Mouse (Mus musculus) forebrain, embryonic 15.5 days (tissue): ENCODE results near the gene Fbxo9. TPM values are rescaled to one million over a fixed set of nuclear protein-coding genes. Genes with fewer than 3 reads are reported as not detected.

Experiments used
- ATAC-seq: fragments of 200-750 bp; cut with Nextera tagmentation; replicated peaks from 2 replicates; pipeline ENCODE4 v1.8.0; 2017; ENCODE audit warnings: mild to moderate bottlenecking, moderate TSS enrichment, moderate library complexity
- H3K27ac ChIP-seq: fragments of 300-500 bp; sonication (generic); replicated peaks from 2 replicates; pipeline ENCODE4 v1.5.1; 2015; ENCODE audit warnings: mild to moderate bottlenecking, inconsistent platforms
- H3K27me3 ChIP-seq: fragments of 300-500 bp; sonication (generic); 2 replicates; pipeline ENCODE4 v1.6.1; 2015; ENCODE audit warnings: inconsistent platforms
- H3K36me3 ChIP-seq: fragments of 300-500 bp; sonication (generic); 2 replicates; pipeline ENCODE4 v1.6.1; 2015; ENCODE audit warnings: mild to moderate bottlenecking, inconsistent platforms
- H3K4me1 ChIP-seq: fragments of 300-500 bp; sonication (generic); 2 replicates; pipeline ENCODE4 v1.6.1; 2015; ENCODE audit warnings: inconsistent platforms
- H3K4me2 ChIP-seq: fragments of 300-500 bp; sonication (generic); replicated peaks from 2 replicates; pipeline ENCODE4 v1.6.1; 2015; ENCODE audit warnings: mild to moderate bottlenecking, inconsistent platforms
- H3K4me3 ChIP-seq: fragments of 300-500 bp; sonication (generic); 2 replicates; pipeline ENCODE4 v1.5.1; 2015; ENCODE audit warnings: mild to moderate bottlenecking, inconsistent platforms
- H3K9ac ChIP-seq: fragments of 300-500 bp; sonication (generic); replicated peaks from 2 replicates; pipeline ENCODE4 v1.6.1; 2015; ENCODE audit warnings: mild to moderate bottlenecking, inconsistent platforms
- H3K9me3 ChIP-seq: fragments of 300-500 bp; sonication (generic); 2 replicates; pipeline ENCODE4 v1.6.1; 2016; ENCODE audit warnings: inconsistent platforms
- WGBS: fragments of 180-500 bp; shearing (Covaris S2); methylation state at CpG from one replicate; pipeline ENCODE4 v1.1.7; 2015; ENCODE audit warnings: mixed read lengths; 5-methylcytosine and 5-hydroxymethylcytosine counted together
- polyA plus RNA-seq: library from polyadenylated mRNA; unstranded; fragments of >200 nt; fragmentation: Nextera tagmentation; extraction: Ambion mirVana; gene quantifications from 2 replicates; pipeline ENCODE4 v1.2.1, GENCODE M21; 2015

The Fbxo9 gene
- polyA plus RNA-seq, 1 experiment from 2014 or later, result 54.3 TPM

DNA sequence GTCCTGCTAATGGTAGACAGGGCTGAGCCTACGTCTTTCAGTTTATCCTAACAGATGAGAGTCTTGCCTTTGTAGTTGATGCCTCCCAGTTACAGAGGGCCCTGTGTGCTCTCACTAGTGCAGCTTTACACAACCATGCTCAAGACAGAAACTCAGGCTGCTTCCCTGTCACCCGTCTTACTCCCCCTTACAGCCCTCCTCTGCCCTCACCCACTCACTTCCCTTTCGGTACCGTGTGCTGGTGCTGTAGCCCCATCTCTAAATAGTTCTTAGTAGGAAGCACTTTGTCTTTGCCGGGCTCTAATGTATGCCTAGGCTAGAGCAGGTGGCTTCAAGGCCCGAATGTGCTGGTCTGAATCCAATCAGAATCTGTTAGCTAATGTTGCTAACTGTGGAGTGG lies 15.4 kb upstream of the Fbxo9 start:
- Histone ChIP-seq H3K27ac (no peak overlapping the region), H3K4me3 (no peak overlapping the region)

DNA sequence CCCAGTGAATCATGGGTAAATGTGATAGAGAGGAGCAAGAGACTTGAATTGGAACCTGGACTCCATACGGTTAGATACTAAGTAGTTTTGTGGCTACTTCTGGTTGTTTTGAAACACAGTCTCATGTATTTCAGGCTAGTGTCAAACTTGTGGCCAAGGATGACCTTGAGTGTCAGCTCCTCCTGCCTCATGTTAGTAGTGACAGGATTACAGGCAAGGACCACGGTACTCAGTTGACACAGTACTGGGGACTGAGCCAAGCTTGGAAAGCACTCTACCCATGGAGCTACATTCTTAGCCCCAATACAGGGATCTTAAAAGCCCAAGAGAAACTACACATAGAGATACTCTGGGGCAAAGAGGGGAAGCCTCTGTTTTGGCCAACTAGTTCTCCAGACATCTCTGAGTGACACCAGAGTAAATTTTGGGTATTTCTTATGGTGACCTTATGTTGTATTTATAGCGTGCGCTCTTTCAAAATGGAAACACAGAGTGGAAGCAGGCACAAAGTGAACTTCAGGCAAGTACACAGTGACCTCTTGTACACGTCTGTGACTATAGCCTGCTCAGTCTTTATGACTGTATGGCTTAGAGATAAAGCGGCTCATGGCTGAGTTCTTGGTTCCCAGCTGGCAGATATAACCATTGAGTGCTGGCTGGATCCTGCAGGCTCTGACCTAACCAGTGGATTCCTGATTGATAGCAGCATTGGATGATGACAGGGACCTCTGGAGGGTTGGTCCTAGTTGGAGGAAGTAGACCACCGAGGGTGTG lies 14.3 kb upstream of the Fbxo9 start:
- Histone ChIP-seq H3K9ac (no peak overlapping the region), H3K9me3 (no peaks in the 10 kb centered on the region), H3K27ac (no peak overlapping the region), H3K27me3 (no peaks in the 10 kb centered on the region), H3K4me2 (no peak overlapping the region), H3K36me3 (peaks cover 3% of the 10 kb centered on the region; the same call in 1 of the 2 replicates), H3K4me1 (peaks cover 19% of the 10 kb centered on the region), H3K4me3 (no peak overlapping the region)
- no peak for ATAC-seq
- WGBS, result 94% methylated on average over 7 of the region's 7 CpGs

More for the DNA sequence above, 15.4 kb upstream of the Fbxo9 start:
- no peak overlapping the region for H3K4me2 ChIP-seq
- H3K9me3 ChIP-seq, result no peaks in the 10 kb centered on the region
- no peak for ATAC-seq
- H3K27me3 ChIP-seq, result no peaks in the 10 kb centered on the region
- H3K4me1 ChIP-seq, result peaks cover 19% of the 10 kb centered on the region
- H3K36me3 ChIP-seq, result peaks cover under 1% of the 10 kb centered on the region; the same call in 1 of the 2 replicates
- 76% methylated on average over 6 of the region's 6 CpGs for WGBS
- H3K9ac ChIP-seq, result no peak overlapping the region

DNA sequence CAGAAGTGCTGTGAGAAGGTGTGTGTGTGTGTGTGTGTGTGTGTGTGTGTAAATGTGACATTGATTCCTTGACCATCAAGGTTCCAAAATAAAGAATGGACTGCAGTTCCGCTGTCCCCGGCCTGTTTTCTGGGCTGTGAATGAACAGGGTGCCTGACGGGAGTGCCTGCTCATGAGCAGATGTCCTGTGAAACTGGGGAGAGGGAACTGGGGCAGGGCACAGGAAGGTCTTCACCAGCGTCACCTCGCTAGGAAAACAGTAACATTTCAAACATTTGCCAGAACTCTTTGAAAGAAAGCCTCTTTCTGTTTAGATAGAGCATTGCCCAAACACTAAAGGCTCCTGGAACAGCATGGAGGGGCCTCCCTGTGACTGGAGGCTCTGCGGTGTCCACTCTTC lies 13.1 kb upstream of the Fbxo9 start:
- H3K4me1 ChIP-seq, result peaks cover 14% of the 10 kb centered on the region
- no peak for ATAC-seq
- H3K9me3 ChIP-seq, result no peaks in the 10 kb centered on the region
- no peak overlapping the region for H3K9ac ChIP-seq
- peaks cover 3% of the 10 kb centered on the region; the same call in 1 of the 2 replicates for H3K36me3 ChIP-seq
- no peak overlapping the region for H3K27ac ChIP-seq
- WGBS, result 81% methylated on average over 6 of the region's 6 CpGs
- H3K4me2 ChIP-seq, result no peak overlapping the region
- H3K4me3 ChIP-seq, result no peak overlapping the region
- no peaks in the 10 kb centered on the region for H3K27me3 ChIP-seq

DNA sequence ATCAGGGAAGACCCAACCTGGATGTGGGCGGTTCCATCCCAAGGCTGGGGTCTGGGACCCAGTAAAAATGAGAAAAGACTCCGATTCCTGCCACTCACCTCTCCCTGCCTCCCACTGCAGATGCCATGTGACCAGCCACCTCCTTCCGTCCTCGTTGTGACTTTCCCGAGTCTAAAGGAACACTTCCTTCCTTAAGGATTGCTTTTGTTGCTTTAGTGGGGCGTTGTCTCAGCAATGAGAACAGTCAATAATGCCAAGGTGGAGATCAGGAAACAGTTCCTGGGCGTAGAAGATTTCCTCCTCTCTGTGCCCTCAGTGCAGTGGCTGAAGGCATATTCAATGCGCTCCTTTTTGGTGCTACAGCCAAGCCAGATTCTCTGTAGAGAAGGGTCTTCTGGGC lies 12.5 kb upstream of the Fbxo9 start:
- Histone ChIP-seq H3K36me3 (peaks cover 3% of the 10 kb centered on the region; the same call in 1 of the 2 replicates), H3K9me3 (no peaks in the 10 kb centered on the region), H3K27me3 (no peaks in the 10 kb centered on the region), H3K27ac (no peak overlapping the region), H3K4me2 (no peak overlapping the region), H3K4me1 (peaks cover 8% of the 10 kb centered on the region), H3K9ac (no peak overlapping the region), H3K4me3 (no peak overlapping the region)
- 92% methylated on average over 8 of the region's 8 CpGs for WGBS
- no peak for ATAC-seq

DNA sequence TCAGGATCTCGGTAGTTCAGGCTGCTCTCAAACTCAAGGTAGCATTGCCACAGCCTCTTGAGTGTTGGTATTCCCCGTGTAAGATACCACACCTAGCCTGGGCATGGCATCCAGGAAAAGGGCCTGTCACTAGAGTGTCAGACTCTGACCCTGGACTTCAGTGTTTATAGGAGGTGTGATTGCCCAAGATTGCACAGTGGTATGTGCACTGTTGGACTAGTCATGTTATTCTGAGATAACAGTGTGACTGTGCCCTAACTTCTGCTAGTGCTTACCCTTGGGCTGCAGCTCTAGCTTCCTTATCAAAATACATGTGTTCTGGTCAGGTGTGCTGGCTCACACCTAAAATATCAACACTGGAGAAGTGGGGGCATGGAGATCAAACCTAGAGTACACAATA lies 8.8 kb upstream of the Fbxo9 start:
- 90% methylated on average over 2 of the region's 2 CpGs for WGBS

DNA sequence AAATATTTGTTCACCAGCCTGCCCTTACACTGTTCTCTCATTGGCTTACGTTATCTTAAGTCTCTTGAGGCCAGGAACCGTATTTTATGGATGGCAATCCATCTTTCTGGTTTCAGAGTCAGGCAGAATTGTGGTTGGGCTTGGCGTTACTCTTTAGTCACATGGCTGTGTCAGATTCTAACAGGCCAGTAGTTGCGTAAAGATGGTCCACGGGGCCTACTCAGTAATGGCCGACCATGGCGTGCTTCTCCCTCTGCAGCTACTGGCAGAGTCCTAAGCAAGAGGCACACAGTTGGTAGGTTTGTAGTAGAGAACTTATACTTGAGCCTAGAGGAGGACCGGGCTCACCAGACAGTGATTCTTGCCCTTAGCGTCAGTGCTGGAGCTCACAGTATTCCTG lies 6.9 kb upstream of the Fbxo9 start:
- Histone ChIP-seq H3K27me3 (no peaks in the 10 kb centered on the region), H3K4me2 (no peak overlapping the region), H3K9ac (no peak overlapping the region), H3K9me3 (no peaks in the 10 kb centered on the region), H3K36me3 (0 out of 2 replicates have a peak, but pooled peaks cover 3% of the 10 kb centered on the region), H3K27ac (no peak overlapping the region), H3K4me3 (no peak overlapping the region), H3K4me1 (peaks cover 18% of the 10 kb centered on the region)
- WGBS, result 90% methylated on average over 9 of the region's 9 CpGs
- ATAC-seq, result no peak

More for the DNA sequence above, 8.8 kb upstream of the Fbxo9 start:
- Histone ChIP-seq H3K9me3 (no peaks in the 10 kb centered on the region), H3K27ac (no peak overlapping the region), H3K36me3 (0 out of 2 replicates have a peak, but pooled peaks cover 3% of the 10 kb centered on the region), H3K4me3 (no peak overlapping the region), H3K27me3 (no peaks in the 10 kb centered on the region), H3K4me1 (peaks cover 18% of the 10 kb centered on the region), H3K9ac (no peak overlapping the region), H3K4me2 (no peak overlapping the region)
- ATAC-seq, result no peak

DNA sequence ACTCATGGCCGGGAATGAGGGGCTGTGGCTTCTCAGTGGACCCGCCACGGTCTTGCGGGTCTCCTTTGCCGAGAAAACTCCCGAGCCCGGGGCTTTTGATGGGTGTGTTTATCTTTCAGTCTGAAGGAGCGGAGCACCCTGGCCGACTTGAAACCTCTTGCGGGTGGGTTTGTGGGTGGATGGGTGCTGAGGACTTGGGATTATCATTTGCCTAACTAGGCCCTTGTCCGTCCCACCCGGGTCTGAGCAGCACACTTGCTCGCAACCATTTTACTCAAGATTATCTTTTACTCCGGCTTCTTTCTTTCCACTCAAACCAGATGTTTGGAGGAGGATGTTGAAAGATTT lies 4.6 kb upstream of the Fbxo9 start:
- Histone ChIP-seq H3K36me3 (no peaks in the 10 kb centered on the region), H3K4me1 (peaks cover 25% of the 10 kb centered on the region), H3K27me3 (no peaks in the 10 kb centered on the region), H3K27ac (peak overlapping the region; percentile 95), H3K4me2 (peak overlapping the region; percentile 56), H3K9me3 (no peaks in the 10 kb centered on the region), H3K4me3 (peak overlapping the region; percentile 88), H3K9ac (peak overlapping the region; percentile 98)
- under 1% methylated on average over 14 of the region's 14 CpGs for WGBS
- ATAC-seq, result peak; percentile 42

DNA sequence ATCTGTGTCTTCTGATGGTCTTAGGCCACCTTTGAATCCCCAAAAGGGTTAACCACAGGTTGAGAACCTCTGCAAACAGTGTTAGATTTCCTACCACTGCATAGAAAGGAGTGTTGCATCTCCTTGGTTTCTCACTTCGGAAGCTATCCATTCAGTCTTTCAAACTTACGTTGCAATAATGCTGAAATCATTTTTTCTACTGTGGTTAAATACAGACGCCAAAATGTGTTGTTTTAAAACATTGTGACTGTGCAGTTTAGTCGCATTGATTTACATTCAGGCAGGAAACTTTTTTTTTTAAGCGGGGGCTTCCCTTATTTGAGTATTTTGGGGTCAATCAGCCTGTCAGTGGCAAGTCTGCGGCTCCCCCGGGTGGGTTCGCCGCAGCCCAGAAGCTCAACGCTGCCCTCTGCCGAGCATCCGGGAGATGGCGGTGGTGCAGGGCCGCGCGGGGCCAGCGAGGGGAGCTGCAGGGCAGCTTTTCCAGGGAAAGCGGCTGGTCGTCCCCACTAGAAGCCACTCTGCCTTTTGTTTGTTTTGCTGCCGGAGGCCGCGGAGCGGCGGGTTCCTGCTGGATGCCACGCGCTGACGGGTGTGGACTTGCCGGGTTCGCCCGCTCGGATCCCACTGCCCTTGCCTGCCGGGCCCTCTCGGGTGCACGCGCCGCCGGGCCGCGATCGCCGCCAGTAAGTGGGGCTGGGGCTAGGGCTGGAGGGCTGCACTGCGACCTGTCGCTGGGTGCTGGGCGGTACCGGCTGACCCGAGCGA lies 4.1 kb upstream of the Fbxo9 start:
- Histone ChIP-seq H3K9ac (peak overlapping the region; percentile 98), H3K4me2 (peak overlapping the region; percentile 56), H3K4me1 (peaks cover 26% of the 10 kb centered on the region), H3K9me3 (no peaks in the 10 kb centered on the region), H3K27me3 (no peaks in the 10 kb centered on the region), H3K4me3 (peak overlapping the region; percentile 88), H3K27ac (peak overlapping the region; percentile 95), H3K36me3 (no peaks in the 10 kb centered on the region)
- ATAC-seq, result peak; percentile 77
- WGBS, result 1% methylated on average over 47 of the region's 47 CpGs

DNA sequence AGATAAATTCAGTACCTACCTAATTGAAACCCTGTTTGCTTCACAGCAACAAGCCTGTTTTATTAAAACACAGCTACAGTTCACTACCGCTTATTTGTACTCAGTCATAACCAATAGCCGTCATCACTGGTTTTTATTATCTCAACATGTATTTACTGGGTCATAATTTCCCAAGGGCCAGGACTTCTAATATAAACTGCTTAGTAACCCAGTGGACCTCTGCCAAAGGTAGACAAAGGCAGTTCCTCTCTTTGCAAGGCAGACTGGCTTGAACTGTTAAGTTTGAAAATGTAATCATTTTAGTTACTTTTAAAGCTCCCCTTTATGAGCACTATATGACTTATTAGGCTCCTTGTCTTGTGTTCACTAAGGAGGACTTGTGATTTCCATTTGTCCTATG lies 2.6 kb upstream of the Fbxo9 start:
- no peak overlapping the region for H3K9ac ChIP-seq
- no peak overlapping the region for H3K4me3 ChIP-seq
- no peak for ATAC-seq
- H3K36me3 ChIP-seq, result no peaks in the 10 kb centered on the region
- H3K27me3 ChIP-seq, result no peaks in the 10 kb centered on the region
- 93% methylated on average over 2 of the region's 2 CpGs for WGBS
- no peaks in the 10 kb centered on the region for H3K9me3 ChIP-seq
- no peak overlapping the region for H3K4me2 ChIP-seq
- H3K27ac ChIP-seq, result no peak overlapping the region
- H3K4me1 ChIP-seq, result peaks cover 35% of the 10 kb centered on the region

DNA sequence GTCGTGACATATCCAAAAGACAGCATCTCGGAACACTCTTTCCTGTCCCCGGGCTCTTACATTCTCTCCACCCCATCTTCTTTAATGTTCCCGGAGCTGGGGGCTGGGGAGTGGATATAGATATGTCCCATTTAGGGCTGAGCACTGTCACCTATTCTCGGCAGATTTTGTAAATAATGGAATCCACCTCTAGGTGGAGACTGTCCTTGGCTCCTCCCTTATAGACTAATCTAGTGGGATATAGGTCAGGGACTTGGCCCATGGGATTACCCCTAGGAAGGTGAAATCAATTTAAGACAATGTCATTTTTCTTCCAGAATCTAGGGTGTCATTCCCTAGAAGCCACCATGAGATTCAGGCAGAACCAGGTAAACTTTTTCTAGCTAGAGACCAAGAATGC lies 791 bp upstream of the Fbxo9 start:
- no peaks in the 10 kb centered on the region for H3K36me3 ChIP-seq
- 42% methylated on average over 5 of the region's 5 CpGs for WGBS
- peaks cover 25% of the 10 kb centered on the region for H3K4me1 ChIP-seq
- H3K27me3 ChIP-seq, result no peaks in the 10 kb centered on the region
- H3K9me3 ChIP-seq, result no peaks in the 10 kb centered on the region
- H3K9ac ChIP-seq, result no peak overlapping the region
- no peak overlapping the region for H3K27ac ChIP-seq
- peak overlapping the region; percentile 92 for H3K4me2 ChIP-seq
- H3K4me3 ChIP-seq, result peak overlapping the region; percentile 61
- no peak for ATAC-seq

DNA sequence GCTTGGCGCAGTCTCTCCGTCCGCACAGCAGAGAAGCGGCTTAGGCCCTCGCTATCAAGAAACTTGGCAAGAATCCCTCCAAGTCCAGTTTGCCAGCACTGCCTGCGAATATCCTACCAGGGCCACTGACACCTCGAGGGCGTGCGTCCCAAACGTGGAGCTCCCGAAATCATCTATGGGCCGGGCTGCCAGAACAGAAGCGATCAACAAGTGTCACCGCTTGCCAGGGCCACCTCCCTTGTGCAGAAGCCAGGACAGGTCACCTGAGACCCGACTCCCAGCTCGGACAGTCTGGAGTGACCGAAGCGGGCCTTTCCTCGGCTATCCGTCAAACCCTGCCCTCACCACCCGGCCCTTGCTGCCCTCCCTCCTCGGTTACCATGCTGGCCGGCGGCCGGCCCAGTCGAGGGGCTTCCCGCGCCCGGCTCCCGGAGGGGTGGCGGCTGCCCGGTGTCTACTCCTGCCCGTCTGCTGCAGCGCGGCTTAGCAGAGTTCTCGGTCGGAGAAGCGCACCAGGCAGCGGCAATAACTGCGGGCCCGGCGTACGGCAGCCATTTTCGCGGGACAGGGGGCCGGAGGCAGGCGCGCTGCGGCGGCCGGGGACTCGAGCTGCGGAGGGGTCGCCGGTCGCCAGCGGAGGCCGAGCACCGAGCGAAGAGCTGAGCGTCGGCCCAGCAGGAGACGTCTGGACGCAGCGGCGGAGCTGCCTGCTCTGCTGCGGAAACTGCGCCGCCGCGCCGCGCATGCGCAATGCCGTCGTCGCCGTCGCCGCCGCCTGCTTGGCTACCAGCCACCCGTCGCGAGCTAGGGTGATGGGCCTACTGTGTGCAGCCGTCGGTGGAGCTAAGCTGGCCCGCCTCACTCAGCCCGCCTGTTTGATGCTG lies 711 bp downstream of the Fbxo9 start:
- peak overlapping the region; percentile 92 for H3K4me2 ChIP-seq
- peak overlapping the region; percentile 61 for H3K4me3 ChIP-seq
- no peaks in the 10 kb centered on the region for H3K27me3 ChIP-seq
- peak overlapping the region; percentile 95 for H3K27ac ChIP-seq
- H3K36me3 ChIP-seq, result 0 out of 2 replicates have a peak, but pooled peaks cover 4% of the 10 kb centered on the region
- ATAC-seq, result peak; percentile 84
- WGBS, result under 1% methylated on average over 88 of the region's 88 CpGs
- H3K4me1 ChIP-seq, result peaks cover 17% of the 10 kb centered on the region
- H3K9ac ChIP-seq, result peak overlapping the region; percentile 91
- H3K9me3 ChIP-seq, result no peaks in the 10 kb centered on the region
